Mouse (Mus musculus): ENCODE measurements at regions not wholly inside any gene's neighbourhood (a gene's known extent, or its start where the extent isn't known, plus 50 kb on each side); places are given as distances from the start of the nearest gene placed in this dataset.
A peak's percentile ranks its signal among the peaks of the same experiment; 100 is the strongest.

GRCm38 (mm10) chr11:42754481-42755272, 280.9 kb upstream of the Gm9972 start:
- DNase-seq = peak; percentile 86 to 87

GRCm38 (mm10) chr11:42755415-42755814, 280.1 kb upstream of the Gm9972 start:
- DNase-seq = peak; percentile 92 to 96

GRCm38 (mm10) chr11:42765213-42765612, 270.3 kb upstream of the Gm9972 start:
- DNase-seq = no peak

- no peak for DNase-seq
Observed at GRCm38 (mm10) chr11:42775074-42775676, 260.4 kb upstream of the Gm9972 start.

GRCm38 (mm10) chr11:42811487-42811886, 224.1 kb upstream of the Gm9972 start:
- no peak for DNase-seq

- no peak for DNase-seq
Observed at GRCm38 (mm10) chr11:42815753-42816152, 219.8 kb upstream of the Gm9972 start.

- DNase-seq = no peak
Observed at GRCm38 (mm10) chr11:42822835-42823234, 212.7 kb upstream of the Gm9972 start.

GRCm38 (mm10) chr11:42845795-42846194, 189.8 kb upstream of the Gm9972 start:
- DNase-seq = peak; percentile 37 to 39

GRCm38 (mm10) chr11:42854411-42854810, 181.1 kb upstream of the Gm9972 start:
- DNase-seq = no peak

- DNase-seq = no peak
Observed at GRCm38 (mm10) chr11:42857687-42858086, 177.9 kb upstream of the Gm9972 start.

GRCm38 (mm10) chr11:42874056-42874455, 161.5 kb upstream of the Gm9972 start:
- no peak for DNase-seq

- DNase-seq = no peak
Observed at GRCm38 (mm10) chr11:42900024-42900423, 135.5 kb upstream of the Gm9972 start.

- DNase-seq = peak; percentile 71 to 85
Observed at GRCm38 (mm10) chr11:42903459-42904012, 132.0 kb upstream of the Gm9972 start.

- DNase-seq = no peak
Observed at GRCm38 (mm10) chr11:42905561-42905960, 130.0 kb upstream of the Gm9972 start.

GRCm38 (mm10) chr11:42906020-42906419, 129.5 kb upstream of the Gm9972 start:
- DNase-seq = no peak

- peak; percentile 72 to 78 for DNase-seq
Observed at GRCm38 (mm10) chr11:42916421-42917181, 118.9 kb upstream of the Gm9972 start.

- DNase-seq = no peak
Observed at GRCm38 (mm10) chr11:42919221-42919620, 116.3 kb upstream of the Gm9972 start.

GRCm38 (mm10) chr11:42927156-42927555, 108.4 kb upstream of the Gm9972 start:
- peak; percentile 92 to 95 for DNase-seq

- peak; percentile 16 to 39 for DNase-seq
Observed at GRCm38 (mm10) chr11:42928916-42929315, 106.6 kb upstream of the Gm9972 start.

- DNase-seq = peak in 1 of 2 experiments; percentile 37
Observed at GRCm38 (mm10) chr11:42939271-42939670, 96.3 kb upstream of the Gm9972 start.

GRCm38 (mm10) chr11:42941561-42941960, 94.0 kb upstream of the Gm9972 start:
- no peak for DNase-seq

- peak; percentile 51 to 57 for DNase-seq
Observed at GRCm38 (mm10) chr11:42942284-42942683, 93.3 kb upstream of the Gm9972 start.

GRCm38 (mm10) chr11:42944573-42944972, 91.0 kb upstream of the Gm9972 start:
- DNase-seq = no peak
